Mouse (Mus musculus): Measurements from ENCODE around the gene Gm12695.

The Gm12695 gene

DNA sequence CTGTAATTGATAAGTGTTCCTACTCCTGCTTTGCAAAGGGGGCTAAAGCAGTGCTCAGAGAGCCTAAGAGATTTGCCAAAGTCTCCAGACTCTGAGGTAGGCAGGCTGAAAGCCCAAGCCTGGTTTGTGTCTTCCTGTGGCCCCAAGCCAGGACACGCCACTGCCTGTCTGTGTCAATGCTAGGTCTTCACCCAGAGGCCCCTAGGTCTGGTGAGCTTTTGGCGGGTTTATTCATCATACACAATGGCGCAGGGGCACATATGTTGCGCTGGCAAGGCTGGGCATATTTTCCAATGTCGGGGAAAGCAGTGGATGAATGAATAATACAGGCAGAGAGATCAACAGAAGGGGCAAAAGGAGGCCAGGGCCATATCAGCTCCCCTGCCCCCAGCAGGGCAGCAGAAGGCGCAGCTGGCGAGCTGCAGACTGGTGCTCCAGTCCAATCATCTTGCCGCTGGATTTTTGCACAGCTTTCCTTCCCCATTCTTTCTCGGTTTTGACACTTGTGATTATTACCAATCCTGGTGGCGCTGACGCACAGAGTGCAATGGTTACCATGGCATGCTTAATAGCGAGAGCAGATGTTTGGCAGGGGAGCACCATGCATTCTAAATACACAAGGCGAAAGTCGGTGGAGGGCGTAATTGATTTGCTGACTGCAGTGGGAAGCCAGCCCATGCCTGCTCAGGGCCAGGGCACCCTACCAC, 87.3 kb downstream of the Gm12695 start:
- no peak for DNase-seq (ENCODE audit: low read depth, low spot score)

- DNase-seq (ENCODE audit: low read depth, low spot score) = peak; percentile 34
Measured at GRCm38 (mm10) chr4:96696614-96697360, 88.2 kb downstream of the Gm12695 start.

DNA sequence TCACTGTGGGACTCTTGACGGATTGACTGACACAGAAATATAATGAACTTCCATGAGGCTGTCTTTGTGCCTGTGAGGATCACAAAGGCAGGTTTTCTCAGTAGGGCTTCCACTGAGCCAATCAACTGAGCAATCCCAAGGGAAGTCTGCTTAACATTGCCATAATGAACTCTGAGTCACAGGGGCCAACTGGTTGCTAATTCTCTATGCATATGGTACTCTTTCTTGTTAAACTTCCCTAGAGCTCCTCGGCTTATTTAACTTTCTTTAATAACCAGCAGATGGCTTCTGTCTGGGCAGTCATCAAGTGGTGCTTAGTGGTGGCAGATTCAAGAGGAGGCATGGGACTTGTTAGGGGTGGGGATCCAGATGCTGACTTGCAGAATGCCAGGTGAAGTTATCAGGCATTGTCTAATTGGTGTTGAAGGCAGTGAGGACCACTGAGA, 97.6 kb downstream of the Gm12695 start:
- no peak for DNase-seq (ENCODE audit: low read depth, low spot score)

- no peak for DNase-seq (ENCODE audit: low read depth, low spot score)
Measured at GRCm38 (mm10) chr4:96683474-96683873, 101.5 kb downstream of the Gm12695 start.

GRCm38 (mm10) chr4:96680966-96681365, 104.0 kb downstream of the Gm12695 start:
- DNase-seq (ENCODE audit: low read depth, low spot score) = no peak

- DNase-seq (ENCODE audit: low read depth, low spot score) = no peak
Measured at GRCm38 (mm10) chr4:96680233-96680632, 104.8 kb downstream of the Gm12695 start.
